Mouse (Mus musculus): ENCODE measurements around the gene Sidt2.

DNA sequence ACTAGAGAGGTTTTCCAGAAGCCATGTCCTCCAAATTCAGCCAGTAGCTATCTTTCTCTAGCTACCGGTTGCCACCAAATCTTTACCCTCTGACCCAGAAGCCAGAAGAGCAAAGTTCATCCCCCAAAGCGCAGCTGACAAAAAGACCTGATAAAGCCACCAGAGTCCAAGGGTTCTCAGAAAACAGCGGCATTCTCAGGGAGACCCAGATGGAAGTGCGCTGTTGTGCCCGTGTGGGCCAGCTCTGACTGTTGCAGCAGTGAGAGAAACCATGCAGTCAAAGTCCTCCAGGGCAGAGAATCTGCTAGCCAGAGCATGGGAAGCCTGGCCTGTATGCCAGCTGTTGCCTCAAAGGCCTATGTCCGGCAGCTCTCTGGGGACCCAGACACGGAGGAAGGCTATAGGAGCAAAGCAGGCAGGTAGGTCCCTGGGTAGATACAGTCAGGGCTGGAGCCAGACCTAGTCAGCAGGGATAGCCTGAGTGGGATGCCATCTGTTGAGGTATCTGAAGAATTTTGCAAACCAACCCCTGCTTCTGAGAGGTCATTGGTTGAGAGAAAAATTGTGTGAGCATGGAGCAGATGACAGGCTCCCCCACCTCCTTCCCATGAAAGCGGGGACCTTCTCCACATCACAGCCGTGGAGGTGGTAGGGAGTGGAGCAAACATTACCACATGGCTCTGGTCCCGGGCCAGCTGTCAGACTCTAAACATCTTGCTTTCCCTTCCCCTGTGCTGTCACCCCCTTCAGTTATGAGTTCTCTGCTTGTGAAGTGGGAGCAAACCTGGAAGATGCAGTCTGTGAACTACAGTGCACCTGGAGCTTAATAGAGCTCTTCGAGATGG is 22.3 kb downstream of the Sidt2 start:
- TF ChIP-seq CTCF (IDR thresholded peaks at IDR 0.05; ENCODE audit: low read depth, low read length), result no peak
- TF ChIP-seq GATA1 (IDR thresholded peaks at IDR 0.05; ENCODE audit: borderline replicate concordance, low read length), result no peak
- no peak for TF ChIP-seq TAL1 (conservative IDR thresholded peaks at IDR 0.05; ENCODE audit: low read depth, low read length)
